Mouse (Mus musculus) forebrain, embryonic 16.5 days (tissue): Measurements from ENCODE around the gene Usp16. TPM values are rescaled to one million over a fixed set of nuclear protein-coding genes. Genes with fewer than 3 reads are reported as not detected.

Experiments used
- ATAC-seq: fragments of 200-750 bp; cut with Nextera tagmentation; 2 replicates; pipeline ENCODE4 v1.8.0; 2017; ENCODE audit warnings: mild to moderate bottlenecking, moderate library complexity
- H3K27ac ChIP-seq: fragments of 300-500 bp; sonication (generic); 2 replicates; pipeline ENCODE4 v1.5.1; 2014; ENCODE audit warnings: low read length, control low read depth
- H3K27me3 ChIP-seq: fragments of 300-500 bp; sonication (generic); replicated peaks from 2 replicates; pipeline ENCODE4 v1.6.1; 2014; ENCODE audit warnings: low read length; ENCODE audit not compliant: control insufficient read depth, insufficient read depth
- H3K36me3 ChIP-seq: fragments of 300-500 bp; sonication (generic); 2 replicates; pipeline ENCODE4 v1.6.1; 2014; ENCODE audit not compliant: control insufficient read depth, insufficient read depth
- H3K4me1 ChIP-seq: fragments of 300-500 bp; sonication (generic); replicated peaks from 2 replicates; pipeline ENCODE4 v1.6.1; 2014; ENCODE audit warnings: low read length; ENCODE audit not compliant: control insufficient read depth, insufficient read depth
- H3K4me2 ChIP-seq: fragments of 300-500 bp; sonication (generic); 2 replicates; pipeline ENCODE4 v1.6.1; 2014; ENCODE audit warnings: mild to moderate bottlenecking, low read length, control low read depth
- H3K4me3 ChIP-seq: fragments of 300-500 bp; sonication (generic); replicated peaks from 2 replicates; pipeline ENCODE4 v1.5.1; 2014; ENCODE audit warnings: mild to moderate bottlenecking, low read length, control low read depth
- H3K9ac ChIP-seq: fragments of 300-500 bp; sonication (generic); replicated peaks from 2 replicates; pipeline ENCODE4 v1.6.1; 2014; ENCODE audit warnings: low read depth, low read length, control low read depth
- H3K9me3 ChIP-seq: fragments of 300-500 bp; sonication (generic); 2 replicates; pipeline ENCODE4 v1.6.1; 2016; ENCODE audit warnings: low read length; ENCODE audit not compliant: control insufficient read depth
- WGBS: fragments of 180-500 bp; shearing (Covaris S2); extraction: QIAGEN DNeasy Blood & Tissue Kit; methylation state at CpG from one replicate; pipeline ENCODE4 v1.1.7; 2014; 5-methylcytosine and 5-hydroxymethylcytosine counted together
- polyA plus RNA-seq: library from polyadenylated mRNA; unstranded; fragments of >200 nt; fragmentation: Nextera tagmentation; extraction: Ambion mirVana; gene quantifications from 2 replicates; pipeline ENCODE4 v1.2.1, GENCODE M21; 2015

Usp16 gene
- polyA plus RNA-seq = 45.8 and 51.7 TPM in 2 replicates

GRCm38 (mm10) chr16:87454419-87455179 lies at the start of gene Usp16:
Usp16 (plus strand) TSS chr16:87454703.
- peak within 1 kb of the TSS; percentile 75 for H3K9ac ChIP-seq
- peak; percentile 99 for ATAC-seq
- WGBS = 9% methylated on average over 45 of the region's 45 CpGs
- H3K27me3 ChIP-seq = no peaks in the 10 kb centered on the region; the same call in 1 of the 2 replicates
- peak within 1 kb of the TSS; percentile 95 for H3K4me2 ChIP-seq
- H3K9me3 ChIP-seq = no peaks in the 10 kb centered on the region
- H3K36me3 ChIP-seq = no peaks in the 10 kb centered on the region
- H3K27ac ChIP-seq = peak within 1 kb of the TSS; percentile 68
- H3K4me3 ChIP-seq = peak within 1 kb of the TSS; percentile 96
- peaks cover 16% of the 10 kb centered on the region for H3K4me1 ChIP-seq

GRCm38 (mm10) chr16:87405001-87405400 lies 49.5 kb upstream of the Usp16 start:
- no peak overlapping the region for H3K27ac ChIP-seq
- H3K9me3 ChIP-seq = no peaks in the 10 kb centered on the region
- H3K36me3 ChIP-seq = peaks cover 48% of the 10 kb centered on the region
- no peak overlapping the region for H3K9ac ChIP-seq
- H3K4me1 ChIP-seq = no peaks in the 10 kb centered on the region
- no peaks in the 10 kb centered on the region for H3K27me3 ChIP-seq
- no peak for ATAC-seq
- no peak overlapping the region for H3K4me3 ChIP-seq
- no peak overlapping the region for H3K4me2 ChIP-seq
- WGBS = 79% methylated on average over 3 of the region's 3 CpGs

GRCm38 (mm10) chr16:87420662-87421061 lies 33.8 kb upstream of the Usp16 start:
- H3K27me3 ChIP-seq = no peaks in the 10 kb centered on the region
- H3K36me3 ChIP-seq = peaks cover 73% of the 10 kb centered on the region
- 97% methylated on average over 8 of the region's 8 CpGs for WGBS
- no peak overlapping the region for H3K4me3 ChIP-seq
- H3K4me2 ChIP-seq = no peak overlapping the region
- no peak for ATAC-seq
- H3K27ac ChIP-seq = no peak overlapping the region
- peaks cover 10% of the 10 kb centered on the region for H3K9me3 ChIP-seq
- H3K9ac ChIP-seq = no peak overlapping the region
- no peaks in the 10 kb centered on the region for H3K4me1 ChIP-seq

- H3K36me3 ChIP-seq = peaks cover 32% of the 10 kb centered on the region
- peaks cover 7% of the 10 kb centered on the region for H3K4me1 ChIP-seq
- H3K27me3 ChIP-seq = no peaks in the 10 kb centered on the region
- H3K27ac ChIP-seq = no peak overlapping the region
- H3K9ac ChIP-seq = no peak overlapping the region
- H3K4me3 ChIP-seq = no peak overlapping the region
- ATAC-seq = no peak
- H3K9me3 ChIP-seq = no peaks in the 10 kb centered on the region
- WGBS = 93% methylated on average over 8 of the region's 8 CpGs
- H3K4me2 ChIP-seq = no peak overlapping the region
Measured at GRCm38 (mm10) chr16:87427516-87427915, 27.0 kb upstream of the Usp16 start.

- peak; percentile 99 for ATAC-seq
- WGBS = under 1% methylated on average over 56 of the region's 56 CpGs
- peak within 1 kb of the TSS; percentile 84 for H3K9ac ChIP-seq
Measured at GRCm38 (mm10) chr16:87432033-87432814, 22.3 kb upstream of the Usp16 start, which contains the start of gene Ltn1. Ltn1 (minus strand) TSS chr16:87432612.

GRCm38 (mm10) chr16:87434266-87434665 lies 20.2 kb upstream of the Usp16 start:
- H3K4me3 ChIP-seq = no peak overlapping the region
- no peaks in the 10 kb centered on the region for H3K36me3 ChIP-seq
- H3K27me3 ChIP-seq = no peaks in the 10 kb centered on the region
- no peaks in the 10 kb centered on the region for H3K9me3 ChIP-seq
- ATAC-seq = no peak
- H3K9ac ChIP-seq = no peak overlapping the region
- no peak overlapping the region for H3K27ac ChIP-seq
- 94% methylated on average over 7 of the region's 7 CpGs for WGBS
- H3K4me1 ChIP-seq = peaks cover 10% of the 10 kb centered on the region
- no peak overlapping the region for H3K4me2 ChIP-seq

More at GRCm38 (mm10) chr16:87432033-87432814, 22.3 kb upstream of the Usp16 start, which contains the start of gene Ltn1:
- Histone ChIP-seq H3K9me3 (no peaks in the 10 kb centered on the region), H3K4me3 (peak within 1 kb of the TSS; percentile 87), H3K27me3 (no peaks in the 10 kb centered on the region), H3K27ac (peak within 1 kb of the TSS; percentile 24; the same call in 1 of the 2 replicates), H3K36me3 (no peaks in the 10 kb centered on the region), H3K4me1 (peaks cover 10% of the 10 kb centered on the region), H3K4me2 (peak within 1 kb of the TSS; percentile 87)

- no peak for ATAC-seq
- H3K4me3 ChIP-seq = no peak overlapping the region
- H3K4me2 ChIP-seq = no peak overlapping the region
- no peaks in the 10 kb centered on the region for H3K36me3 ChIP-seq
- H3K4me1 ChIP-seq = peaks cover 14% of the 10 kb centered on the region
- H3K27me3 ChIP-seq = no peaks in the 10 kb centered on the region
- H3K9ac ChIP-seq = no peak overlapping the region
- H3K9me3 ChIP-seq = no peaks in the 10 kb centered on the region
- WGBS = 87% methylated on average over 6 of the region's 6 CpGs
- H3K27ac ChIP-seq = no peak overlapping the region
Measured at GRCm38 (mm10) chr16:87434946-87435345, 19.6 kb upstream of the Usp16 start.

- Histone ChIP-seq H3K27me3 (no peaks in the 10 kb centered on the region), H3K27ac (no peak overlapping the region)
- no peak for ATAC-seq
Measured at GRCm38 (mm10) chr16:87435411-87436205, 18.9 kb upstream of the Usp16 start.

More at GRCm38 (mm10) chr16:87435411-87436205, 18.9 kb upstream of the Usp16 start:
- Histone ChIP-seq H3K4me2 (no peak overlapping the region), H3K9ac (no peak overlapping the region), H3K4me1 (peaks cover 14% of the 10 kb centered on the region), H3K4me3 (no peak overlapping the region), H3K9me3 (no peaks in the 10 kb centered on the region), H3K36me3 (no peaks in the 10 kb centered on the region)
- WGBS = 85% methylated on average over 13 of the region's 13 CpGs
